Mouse (Mus musculus): ENCODE measurements at regions not wholly inside any gene's neighbourhood (a gene's known extent, or its start where the extent isn't known, plus 50 kb on each side); places are given as distances from the start of the nearest gene placed in this dataset.

DNA sequence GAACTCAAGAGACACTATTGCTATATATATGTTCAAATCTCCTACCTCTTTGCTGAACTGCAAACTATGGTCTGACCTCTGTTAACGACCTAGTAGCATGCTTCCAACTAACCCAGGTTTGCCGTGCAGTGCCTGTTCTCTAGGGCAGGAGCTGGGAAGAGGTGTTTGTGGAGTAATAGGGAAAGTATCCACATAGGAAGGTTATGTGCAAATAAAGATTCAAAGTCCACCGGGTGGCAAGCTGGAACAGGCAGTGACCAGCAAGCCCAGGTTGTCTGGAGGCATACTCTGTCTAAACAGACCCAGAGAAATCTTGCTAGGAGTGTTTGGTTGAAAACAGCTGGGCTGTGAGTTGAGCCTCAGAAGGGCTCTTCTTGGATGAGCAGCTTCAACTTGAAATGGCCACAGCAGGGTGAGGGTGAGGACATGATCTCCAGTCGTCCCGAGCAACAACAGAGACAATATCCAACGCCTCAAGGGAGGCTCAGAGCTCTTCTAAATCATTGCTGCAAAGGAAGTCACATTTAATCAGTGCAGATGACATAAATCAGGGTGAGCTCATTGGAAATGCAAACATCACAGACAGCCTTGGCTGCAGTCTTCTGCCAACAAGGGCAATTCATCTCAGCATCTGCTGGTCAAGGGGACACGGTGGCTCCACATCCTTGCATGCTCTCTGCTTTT is 846.7 kb downstream of the Synb start:
- DNase-seq: no peak

DNA sequence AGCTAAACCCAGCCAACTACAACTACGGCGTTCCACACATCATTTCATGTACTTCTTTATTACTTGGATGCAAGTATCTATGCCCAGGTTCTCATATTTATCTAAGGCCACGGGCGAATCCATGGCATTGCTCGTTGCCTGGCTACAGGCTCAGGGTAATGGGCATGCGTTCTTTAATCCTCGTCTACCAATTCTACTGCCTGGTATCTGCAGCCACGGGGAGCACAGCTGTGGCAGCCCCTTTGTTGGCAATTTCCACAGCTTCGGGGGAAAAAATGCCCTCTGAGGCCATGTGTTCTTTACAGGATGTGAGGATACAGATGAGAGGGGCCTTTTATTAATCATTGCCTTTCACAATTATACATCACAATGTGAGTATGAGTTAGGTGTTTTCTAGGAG is 860.8 kb downstream of the Synb start:
- DNase-seq: no peak

DNA sequence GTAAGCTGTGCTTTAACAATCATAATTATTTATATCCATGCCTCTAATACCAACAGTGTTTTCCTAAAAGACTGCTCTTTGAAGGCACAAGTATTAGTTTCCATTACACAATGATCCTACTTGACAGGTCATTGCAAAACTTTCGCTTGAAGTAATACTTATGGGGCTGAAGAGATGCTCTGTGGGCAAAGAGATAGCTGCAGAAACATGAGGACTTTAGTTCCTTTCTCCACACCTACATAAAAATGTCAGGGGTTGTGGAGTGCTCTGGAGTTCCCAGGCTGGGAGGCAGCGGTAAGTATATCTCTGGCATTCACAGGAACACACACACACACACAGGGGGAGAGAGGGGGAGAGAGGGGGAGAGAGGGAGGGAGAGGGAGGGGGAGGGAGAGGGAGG is 862.0 kb downstream of the Synb start:
- no peak for DNase-seq

DNA sequence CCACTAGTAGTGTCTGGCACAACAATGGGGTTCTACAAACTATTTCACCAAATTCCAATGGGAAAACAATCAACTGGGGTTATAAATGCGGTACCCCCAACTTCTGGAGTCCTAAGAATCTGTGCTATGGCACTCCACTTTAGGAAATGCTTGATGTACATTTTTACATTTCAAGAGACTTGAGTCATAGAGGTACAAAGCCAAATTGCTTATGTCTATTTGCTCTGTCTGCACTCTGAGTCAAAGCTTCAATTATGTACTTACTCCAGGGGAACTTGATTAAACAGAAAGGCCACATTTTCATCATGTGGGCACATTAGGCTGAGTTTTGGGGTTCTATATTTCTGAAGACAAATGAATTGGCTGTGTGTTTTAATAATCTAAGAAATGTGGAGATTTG is 866.9 kb downstream of the Synb start:
- DNase-seq: no peak

DNA sequence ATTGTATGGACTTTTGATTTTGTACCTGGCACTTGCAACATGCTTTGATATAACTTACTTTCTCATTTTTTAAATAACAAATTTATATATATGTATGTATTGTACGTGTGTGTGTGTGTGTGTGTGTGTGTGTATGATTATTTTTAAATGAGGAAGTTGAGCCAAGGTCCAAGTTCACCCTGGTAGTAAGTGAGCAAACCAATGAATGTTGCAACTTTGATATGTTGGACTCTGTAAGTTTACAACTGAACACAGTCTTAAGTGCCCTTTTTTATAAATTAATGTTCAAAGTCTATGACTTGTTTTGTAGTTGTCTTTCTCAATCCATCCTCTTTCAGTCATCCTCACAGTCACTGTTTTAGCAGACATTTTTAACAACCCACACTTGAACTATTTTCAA is 901.7 kb downstream of the Synb start:
- no peak for DNase-seq

DNA sequence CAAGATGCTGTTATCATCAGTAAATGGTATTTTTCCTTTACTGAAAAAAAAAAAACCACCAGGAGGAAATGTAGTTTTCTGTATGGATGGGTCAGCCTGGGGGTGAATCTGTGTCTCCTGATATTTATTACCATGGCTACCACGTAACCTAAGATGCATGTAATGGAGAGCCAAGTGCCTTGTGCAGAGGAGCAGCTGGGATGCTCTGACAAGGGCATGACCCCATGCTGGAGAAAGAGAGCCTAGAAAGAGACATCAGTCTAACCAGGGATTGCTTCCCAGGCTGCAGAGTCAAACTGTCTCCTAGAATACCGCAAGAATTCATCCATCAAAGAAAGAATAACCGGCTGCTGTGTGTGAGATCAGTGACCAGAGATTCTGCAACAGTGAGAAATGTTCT is 902.2 kb downstream of the Synb start:
- no peak for DNase-seq

DNA sequence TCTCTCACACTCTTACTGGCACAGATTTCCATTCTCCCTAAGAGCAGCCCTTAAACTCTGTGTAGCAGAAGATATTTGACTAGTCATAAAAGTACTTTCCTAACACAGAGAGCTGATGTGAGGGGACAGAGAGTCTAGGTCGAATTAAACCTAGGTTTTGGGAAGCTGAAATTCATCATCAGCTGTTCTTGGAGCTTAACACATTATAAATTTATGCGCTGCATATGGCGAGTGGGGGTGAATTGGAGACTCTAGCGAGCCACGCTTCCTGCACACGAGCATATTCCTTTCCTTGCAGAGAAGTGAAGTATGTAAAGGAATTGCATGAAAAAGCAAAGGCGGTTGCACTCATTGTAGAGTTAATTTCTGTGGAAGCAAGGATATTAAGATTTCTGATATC is 912.4 kb downstream of the Synb start:
- DNase-seq: no peak

DNA sequence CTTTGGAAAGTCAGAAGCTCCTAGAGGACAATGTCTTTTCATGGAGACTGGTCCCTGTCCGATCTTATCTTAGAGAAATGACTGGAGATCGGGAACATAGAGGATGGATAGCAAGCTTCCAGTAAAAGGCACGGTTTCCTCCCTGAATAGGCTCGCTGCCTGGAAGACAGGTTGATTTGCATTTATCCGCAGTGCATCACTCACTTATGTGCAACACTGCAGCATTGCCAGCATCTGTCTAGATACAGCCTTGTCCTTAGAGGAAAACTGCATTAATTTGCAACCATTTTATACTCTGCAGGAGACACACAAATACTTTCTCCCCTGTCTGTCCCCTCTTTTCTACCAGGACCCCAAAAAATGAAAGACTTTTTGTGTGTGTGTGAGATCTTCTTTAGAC is 926.4 kb downstream of the Synb start:
- DNase-seq: no peak

DNA sequence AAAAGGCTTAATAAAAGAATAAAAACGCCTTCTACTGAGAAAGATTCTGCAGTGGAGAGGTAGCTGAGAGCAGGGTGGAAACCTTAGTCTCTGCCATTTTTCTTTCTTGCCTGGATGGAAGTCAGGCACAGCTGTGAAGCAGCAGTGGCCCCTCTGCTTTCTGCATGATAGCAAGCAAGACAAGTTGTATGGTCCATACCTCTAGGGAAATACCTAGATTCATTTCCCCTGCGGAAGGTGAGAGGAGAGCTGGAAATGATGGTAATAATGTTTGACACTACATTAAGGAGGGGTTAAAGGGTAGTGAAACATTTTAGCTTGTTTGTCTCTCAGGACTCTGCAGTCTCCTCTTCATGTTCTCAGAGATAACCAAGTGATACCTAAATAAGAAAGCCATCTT is 930.2 kb downstream of the Synb start:
- DNase-seq: no peak

DNA sequence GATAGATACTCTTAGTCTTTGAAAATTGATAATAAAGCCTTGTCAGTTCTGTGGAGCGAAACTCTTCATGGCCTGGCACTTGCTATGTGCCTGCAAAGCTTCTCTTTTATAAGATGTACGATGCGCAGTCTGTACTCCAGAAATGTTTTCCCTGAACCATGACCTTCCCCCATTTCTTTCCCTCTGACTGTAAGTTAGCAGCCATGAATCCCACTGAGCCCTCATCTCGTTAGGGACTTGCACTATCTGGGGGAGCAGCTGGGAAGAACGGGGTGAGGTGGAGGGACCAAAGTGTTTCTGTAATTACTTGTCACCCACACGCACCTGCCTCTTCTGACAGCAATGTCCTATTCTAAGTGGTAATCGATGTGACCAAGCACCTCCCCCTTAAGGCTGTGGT is 932.1 kb downstream of the Synb start:
- no peak for DNase-seq

DNA sequence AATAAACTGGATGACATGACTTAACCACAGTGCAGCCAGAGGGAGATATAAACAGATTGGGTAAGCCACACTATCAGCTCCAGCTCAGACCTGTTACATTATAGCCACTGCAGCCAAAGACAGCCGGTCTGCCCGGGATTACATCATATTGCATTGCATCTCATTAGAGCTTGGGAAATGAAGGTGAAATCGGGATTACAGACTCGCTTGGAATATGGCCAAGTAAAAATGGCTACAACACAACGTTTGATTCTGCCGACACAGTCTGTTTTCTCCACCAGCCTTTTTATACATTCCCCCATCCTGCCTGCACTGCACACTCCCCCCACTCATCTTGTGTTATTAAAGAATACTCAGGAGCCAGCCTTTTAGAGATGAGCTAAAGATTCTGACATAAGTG is 932.6 kb downstream of the Synb start:
- no peak for DNase-seq

DNA sequence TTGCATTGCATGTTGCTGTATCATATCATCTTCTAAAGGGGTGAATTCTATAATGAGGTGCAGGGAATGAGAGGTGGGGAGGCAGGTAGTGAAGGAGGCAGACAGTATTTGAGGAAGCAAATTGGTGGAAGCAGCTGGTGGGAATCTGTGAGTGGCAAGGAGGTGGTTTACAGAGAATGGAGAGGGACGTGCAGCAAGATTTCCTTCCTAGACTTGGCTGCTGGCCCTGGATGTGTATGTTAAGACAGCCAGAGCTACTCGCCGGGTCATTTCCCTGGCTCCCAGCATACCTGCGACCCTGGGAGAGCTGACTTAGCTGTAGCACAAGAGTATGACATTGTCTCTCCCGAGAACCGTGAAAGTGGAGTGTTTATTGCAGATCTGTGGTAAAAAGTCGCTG is 937.7 kb downstream of the Synb start:
- no peak for DNase-seq

DNA sequence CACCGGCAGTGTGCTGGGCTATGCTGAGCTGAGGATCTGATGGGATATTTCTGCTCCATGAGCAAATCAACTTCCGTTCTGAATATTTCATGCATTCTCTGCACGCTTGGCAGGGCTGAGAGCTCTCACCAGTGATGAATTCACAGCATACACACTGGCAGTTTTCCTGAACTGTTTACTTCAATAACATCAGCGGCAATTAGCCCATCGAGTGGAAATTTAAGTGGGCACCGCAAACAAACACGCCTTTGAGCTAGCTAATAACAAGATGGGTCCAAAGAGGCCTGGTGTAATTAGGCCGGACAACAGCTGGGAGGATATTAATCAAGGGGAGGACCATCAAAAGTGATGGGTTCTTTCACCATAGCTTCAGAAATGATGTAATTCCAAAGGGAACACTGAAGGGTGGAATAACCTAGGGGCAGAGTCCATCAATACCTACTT is 938.6 kb downstream of the Synb start:
- DNase-seq: no peak

DNA sequence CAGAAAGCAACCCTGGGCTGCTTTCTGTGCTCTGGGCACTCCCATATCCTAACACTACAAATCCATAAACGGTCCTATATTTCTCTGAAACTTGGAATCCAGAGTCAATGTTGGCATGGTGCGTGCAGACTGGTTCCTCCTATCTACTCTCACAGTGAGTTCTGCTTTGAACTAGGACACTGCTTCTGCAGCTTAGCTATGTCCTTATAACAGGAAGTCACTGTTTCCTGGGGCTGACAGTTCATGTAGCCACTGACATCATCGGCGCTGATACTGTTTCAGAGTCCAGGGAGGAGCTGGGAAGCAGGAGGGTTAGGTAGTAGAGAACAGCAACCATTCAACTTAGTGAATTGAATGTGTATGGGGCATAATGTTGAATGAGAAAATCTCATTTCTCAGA is 948.6 kb downstream of the Synb start:
- no peak for DNase-seq

DNA sequence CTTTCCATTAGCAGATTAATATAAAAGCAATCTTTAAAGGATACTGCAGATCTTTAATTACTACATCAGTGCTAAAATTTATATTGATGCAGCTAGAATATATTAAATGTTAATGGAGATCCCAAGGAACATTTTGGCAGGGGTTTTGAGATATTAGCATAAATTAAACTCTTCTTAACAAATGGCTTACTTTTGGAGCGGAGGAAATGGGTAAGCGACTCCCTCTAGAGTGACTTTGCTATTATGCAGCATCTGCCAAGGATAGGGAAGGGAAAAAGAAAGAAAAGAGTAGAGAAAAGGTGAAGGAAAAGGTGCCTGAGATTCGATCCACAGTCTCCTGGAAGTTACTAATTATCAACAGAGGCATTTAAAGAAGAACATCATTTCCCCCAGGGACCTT is 949.4 kb downstream of the Synb start:
- no peak for DNase-seq

DNA sequence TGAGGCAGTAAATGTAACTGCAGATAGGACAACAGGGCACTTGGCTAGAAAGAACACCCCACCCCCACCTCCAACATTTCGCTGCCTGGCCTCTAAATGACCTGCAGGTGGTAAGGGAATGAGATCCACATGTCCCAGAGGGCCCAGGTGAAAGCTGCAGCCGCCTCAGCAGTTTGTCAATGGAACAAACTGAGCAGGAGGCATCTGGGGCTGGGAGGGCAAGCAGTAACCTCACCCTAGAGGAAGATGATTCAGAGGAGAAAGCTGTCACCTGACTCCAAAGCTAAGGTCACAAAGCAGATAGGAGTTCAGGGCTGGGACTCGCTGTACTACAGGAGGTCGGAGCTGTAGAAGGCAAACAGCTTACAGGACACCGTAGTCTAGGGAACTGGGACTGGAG is 955.7 kb downstream of the Synb start:
- DNase-seq: no peak

DNA sequence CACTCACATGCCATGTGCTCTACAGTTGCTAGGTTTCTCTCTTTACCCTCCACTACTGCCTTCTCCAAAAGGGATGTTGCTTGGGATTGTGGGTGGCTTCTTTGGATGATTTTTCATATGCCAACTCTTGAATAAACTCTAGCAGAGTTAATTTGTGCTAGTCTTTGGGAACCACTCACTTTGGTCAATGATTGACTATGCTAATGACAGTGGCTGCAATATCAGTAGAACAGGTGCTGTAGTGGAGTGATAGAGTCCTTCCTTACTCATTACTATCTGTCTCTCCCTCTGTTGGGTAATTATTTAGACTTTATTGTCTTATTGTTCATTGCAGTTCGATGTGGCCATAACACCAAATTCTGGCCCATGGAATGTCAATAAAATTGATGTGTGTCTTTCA is 969.0 kb downstream of the Synb start:
- no peak for DNase-seq

DNA sequence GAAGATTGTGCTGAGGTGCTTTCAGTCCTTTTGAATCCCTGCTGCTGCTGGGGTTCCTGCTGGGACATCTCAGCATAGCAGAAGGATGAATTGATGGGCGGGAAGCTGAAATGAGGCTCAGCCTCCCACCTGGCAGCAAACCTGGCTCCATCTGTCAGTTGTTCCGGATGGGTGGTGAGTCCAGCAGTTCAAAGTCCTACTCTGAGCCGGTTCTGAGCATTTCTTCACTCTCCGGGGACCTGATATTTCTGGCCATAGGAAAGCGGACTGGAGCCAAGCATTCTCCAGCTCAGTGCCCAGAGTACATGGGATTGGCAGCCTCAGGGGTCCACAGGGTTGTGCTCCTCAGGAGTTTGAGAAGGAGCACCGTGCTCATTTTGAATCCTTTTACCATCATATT is 971.1 kb downstream of the Synb start:
- peak; percentile 82 to 89 for DNase-seq

DNA sequence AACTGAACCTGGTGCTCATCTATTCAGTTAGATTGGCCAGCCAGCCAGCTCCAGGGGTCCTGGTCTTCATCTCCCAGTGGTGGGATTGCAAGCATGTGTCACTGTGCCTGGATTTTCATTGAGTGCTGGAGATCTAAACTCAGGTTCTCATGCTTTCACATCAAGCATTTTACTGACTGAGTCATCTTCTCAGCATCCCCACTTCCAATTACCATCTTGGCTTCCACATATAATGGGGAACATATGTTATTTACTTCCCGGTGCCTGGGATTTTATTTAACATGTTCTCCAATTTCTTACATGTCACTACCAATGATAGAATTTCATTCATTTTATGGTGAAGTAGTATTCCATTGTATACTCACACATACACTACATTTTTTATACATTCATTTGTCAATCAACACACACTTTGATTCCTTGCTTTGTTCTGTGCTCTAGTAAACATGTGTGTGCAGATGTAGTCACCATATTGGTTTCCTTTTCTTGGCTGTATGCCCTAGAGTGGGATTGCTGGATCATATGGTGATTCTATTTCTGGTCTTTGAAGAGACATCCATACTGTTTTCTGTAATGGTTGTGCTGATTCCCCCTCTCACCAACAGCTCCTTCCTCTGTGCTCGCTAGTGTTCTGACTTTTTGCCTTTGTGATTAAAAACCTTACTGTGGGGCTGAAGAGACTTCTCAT is 986.0 kb downstream of the Synb start:
- no peak for DNase-seq

DNA sequence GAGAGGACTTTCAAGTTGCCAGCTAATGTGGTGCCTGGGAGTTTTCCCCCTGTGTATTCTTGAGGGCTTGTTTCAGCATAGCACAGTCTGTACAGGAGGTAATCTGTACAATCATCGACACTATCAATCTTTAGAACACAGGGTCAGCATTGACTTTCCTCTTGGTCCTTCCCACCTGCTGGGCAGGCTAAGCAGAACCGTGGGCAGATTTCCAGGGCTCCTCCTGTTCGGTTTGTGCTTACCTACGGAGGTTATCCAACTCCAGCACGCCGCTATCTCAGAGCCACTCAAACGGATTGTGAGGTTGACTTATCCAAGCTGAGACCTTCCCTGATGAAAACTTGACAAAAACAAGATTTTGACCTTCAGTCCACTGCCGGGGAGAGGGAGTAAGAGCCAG is 988.9 kb downstream of the Synb start:
- DNase-seq: no peak

DNA sequence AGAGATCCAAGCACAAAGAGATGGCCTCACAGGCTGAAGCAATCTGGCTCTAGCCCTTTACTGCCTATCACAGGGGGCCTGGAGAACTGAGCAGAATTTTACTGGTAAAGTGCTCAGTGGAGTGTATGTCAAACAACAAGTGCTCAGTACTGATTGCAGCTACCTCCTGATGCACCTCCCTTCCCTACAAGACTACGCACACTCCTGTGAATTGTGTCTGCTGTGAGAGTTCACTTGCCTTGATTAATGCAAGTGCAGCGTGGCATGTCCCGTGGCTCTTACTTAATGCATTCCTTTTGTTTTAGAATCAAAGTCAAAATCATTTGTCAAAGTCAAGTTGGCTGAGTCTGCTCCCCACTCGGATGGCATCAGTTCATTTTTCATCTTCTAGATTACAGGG is 992.4 kb downstream of the Synb start:
- DNase-seq: no peak

DNA sequence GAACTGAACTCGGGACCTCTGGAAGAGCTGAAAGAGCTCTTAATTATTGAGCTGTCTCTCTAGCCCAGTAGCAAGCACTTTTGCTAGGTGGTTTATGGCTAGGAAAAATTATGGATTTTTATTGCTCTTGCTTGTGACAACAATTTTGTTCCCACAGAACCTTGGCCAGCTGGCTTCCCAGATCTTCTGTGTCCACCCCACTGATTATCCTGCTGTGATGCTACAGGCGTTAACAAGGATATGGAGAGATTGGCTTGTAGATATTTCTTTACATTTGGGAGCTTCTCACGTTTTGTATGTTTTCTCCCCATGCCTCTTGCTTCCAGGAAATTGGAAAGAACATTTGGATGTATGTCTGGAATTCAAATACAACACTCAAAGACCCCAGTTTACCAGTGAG is 1008.6 kb downstream of the Synb start:
- DNase-seq: peak; percentile 37 to 46

DNA sequence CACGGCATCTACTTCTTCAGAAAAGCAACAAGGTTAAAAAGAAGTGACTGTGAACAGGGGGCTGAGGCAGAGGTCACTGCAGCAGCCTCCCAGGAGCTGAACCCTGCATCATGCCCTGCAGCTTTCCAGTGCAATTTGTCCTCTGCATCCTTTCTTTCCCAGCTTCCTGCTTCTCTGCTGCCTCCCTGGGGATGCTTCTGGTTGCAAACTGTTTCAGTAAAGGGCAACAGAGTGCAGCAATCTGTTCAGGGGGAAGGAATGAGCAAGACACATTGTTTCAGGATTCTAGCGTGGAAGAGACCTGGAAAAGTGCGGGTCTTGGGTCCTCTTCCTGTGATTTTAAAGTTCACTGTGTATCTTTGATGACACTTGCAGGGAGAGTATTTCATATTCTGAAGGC is 1032.7 kb downstream of the Synb start:
- peak; percentile 24 to 29 for DNase-seq

DNA sequence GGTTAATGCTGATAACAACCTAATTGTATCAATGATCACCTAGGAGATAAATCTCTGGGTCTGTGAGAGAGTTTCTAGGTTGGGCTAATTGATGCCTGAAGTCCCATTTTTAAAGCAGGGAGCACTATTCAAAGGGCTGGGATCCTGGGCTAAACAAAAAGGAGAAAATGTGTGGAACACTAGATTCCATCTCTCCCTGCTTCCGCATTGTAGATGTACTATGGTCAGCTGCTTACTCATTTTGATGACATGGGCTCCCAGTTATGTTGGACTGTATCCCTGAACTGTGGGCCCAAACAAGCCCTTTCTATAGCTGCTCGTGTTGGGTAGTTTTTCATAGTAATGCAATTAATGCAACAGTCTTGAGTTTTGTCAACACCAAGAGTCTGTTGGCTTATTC is 1047.1 kb downstream of the Synb start:
- DNase-seq: no peak

DNA sequence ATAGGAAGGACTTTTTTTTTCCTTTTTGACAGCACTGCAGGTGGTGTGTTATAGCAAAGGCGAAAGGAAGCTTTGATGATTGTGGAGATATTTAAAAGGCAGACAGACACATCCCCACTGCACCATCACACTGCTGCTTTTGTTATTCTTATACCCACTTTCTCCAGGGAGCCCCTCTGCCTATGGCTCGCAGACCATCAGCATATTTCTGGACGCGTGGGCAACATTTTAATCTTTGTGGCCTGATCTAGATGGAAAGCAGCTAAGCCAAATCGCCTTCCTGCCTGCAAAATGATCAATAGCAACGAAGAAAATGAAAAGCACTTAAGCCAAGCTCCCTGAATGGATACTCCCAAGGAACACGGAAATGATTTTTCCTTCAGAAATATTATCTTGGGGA is 1054.0 kb downstream of the Synb start:
- DNase-seq: no peak
